Mouse (Mus musculus): ENCODE measurements around the gene Arhgef26. TPM values are rescaled to one million over a fixed set of nuclear protein-coding genes. Genes with fewer than 3 reads are reported as not detected.

The Arhgef26 gene
- total and polyA plus RNA-seq, 2 experiments from 2014 or later, result 1.9 to 7.5 TPM

DNA sequence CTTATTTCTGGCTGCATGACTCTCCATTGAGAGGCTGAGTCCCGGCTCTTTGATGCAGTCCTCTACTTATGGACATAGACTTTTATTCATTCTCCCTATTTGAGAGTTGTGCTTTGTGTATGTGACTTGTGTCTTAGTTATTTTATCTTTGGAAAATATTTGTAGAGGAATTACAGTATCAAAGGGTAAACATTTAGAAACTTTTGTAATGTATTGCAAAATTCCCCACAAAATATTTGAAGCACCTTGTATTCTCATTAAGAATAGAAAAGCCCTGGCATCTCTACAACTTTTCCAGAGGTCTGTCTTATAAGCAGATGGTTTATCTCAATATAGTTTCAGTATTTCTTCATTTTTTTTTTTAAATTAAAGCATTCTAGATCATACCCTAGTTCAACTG, 44.7 kb downstream of the Arhgef26 start:
- Histone ChIP-seq H3K36me3 (replicated peaks; ENCODE audit: control insufficient read depth, insufficient read depth, low read length) (no peaks in the 10 kb centered on the region), H3K9me3 (replicated peaks; ENCODE audit: control insufficient read depth, low read length) (no peaks in the 10 kb centered on the region), H3K9ac (replicated peaks; ENCODE audit: low read depth, low read length) (no peak overlapping the region), H3K4me2 (ENCODE audit: low read depth, low read length) (no peak overlapping the region), H3K4me3 (ENCODE audit: low read depth, low read length) (no peak overlapping the region), H3K27ac (ENCODE audit: low read depth) (no peak overlapping the region), H3K27me3 (ENCODE audit: control insufficient read depth, insufficient read depth, low read length) (no peaks in the 10 kb centered on the region), H3K4me1 (ENCODE audit: control insufficient read depth, insufficient read depth) (no peaks in the 10 kb centered on the region)
- TF ChIP-seq EP300 (IDR thresholded peaks at IDR 0.05; ENCODE audit: low read depth) (no peak), CTCF (IDR thresholded peaks at IDR 0.05; ENCODE audit: low read depth) (no peak)
- DNase-seq (ENCODE audit: low spot score) (no peak), ATAC-seq (ENCODE audit: insufficient read depth, low read depth) (no peak)
- whole genome bisulfite sequencing, result 79% methylated on average over 1 of the region's 1 CpGs

DNA sequence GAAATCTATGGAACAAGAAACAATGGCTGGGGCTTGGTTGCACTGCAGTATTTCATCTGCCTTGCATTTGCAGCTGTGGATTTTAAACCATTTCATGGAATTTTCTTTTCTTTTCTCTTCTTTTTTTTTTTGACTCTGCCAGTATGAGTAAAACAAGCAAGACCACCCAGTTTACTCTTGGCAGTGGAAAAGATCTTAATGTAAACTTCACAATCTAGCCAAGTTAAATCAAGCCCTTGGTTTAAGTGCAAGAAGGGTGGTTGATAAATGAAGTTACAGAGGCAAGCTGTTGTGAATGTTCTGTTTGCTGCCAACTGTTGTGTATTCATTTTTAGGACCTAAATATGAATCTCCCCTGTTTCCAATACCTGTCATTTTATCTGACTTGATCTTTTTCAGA, 54.5 kb downstream of the Arhgef26 start:
- Histone ChIP-seq H3K9ac (replicated peaks; ENCODE audit: low read depth, low read length) (no peak overlapping the region), H3K27ac (ENCODE audit: low read depth) (no peak overlapping the region), H3K4me1 (ENCODE audit: control insufficient read depth, insufficient read depth) (no peaks in the 10 kb centered on the region), H3K27me3 (ENCODE audit: control insufficient read depth, insufficient read depth, low read length) (no peaks in the 10 kb centered on the region), H3K4me3 (ENCODE audit: low read depth, low read length) (no peak overlapping the region), H3K36me3 (replicated peaks; ENCODE audit: control insufficient read depth, insufficient read depth, low read length) (no peaks in the 10 kb centered on the region), H3K9me3 (replicated peaks; ENCODE audit: control insufficient read depth, low read length) (no peaks in the 10 kb centered on the region), H3K4me2 (ENCODE audit: low read depth, low read length) (no peak overlapping the region)
- TF ChIP-seq EP300 (IDR thresholded peaks at IDR 0.05; ENCODE audit: low read depth) (no peak), CTCF (IDR thresholded peaks at IDR 0.05; ENCODE audit: low read depth) (no peak)
- ATAC-seq (ENCODE audit: insufficient read depth, low read depth) (no peak), DNase-seq (ENCODE audit: low spot score) (no peak)

DNA sequence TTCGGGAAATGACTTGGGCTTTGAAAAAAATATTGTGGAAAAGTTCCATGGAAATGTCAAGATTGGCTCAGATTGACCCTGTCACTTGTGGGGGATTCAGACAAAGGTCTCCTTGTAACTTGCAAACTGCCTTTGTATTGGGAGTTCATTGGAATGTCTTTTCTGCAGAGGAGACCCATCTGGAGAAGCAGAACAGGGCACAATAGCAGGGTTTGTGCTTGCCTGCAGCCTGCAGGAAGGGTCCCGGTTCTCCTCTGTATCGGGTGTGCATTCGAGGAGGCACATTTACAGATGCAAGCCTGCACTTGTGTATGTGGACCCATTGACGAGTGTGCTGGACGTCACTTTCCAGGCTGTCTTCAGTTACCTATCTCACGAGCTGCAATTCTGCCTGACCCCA, 56.1 kb downstream of the Arhgef26 start:
- H3K27me3 ChIP-seq (ENCODE audit: control insufficient read depth, insufficient read depth, low read length), result no peaks in the 10 kb centered on the region
- H3K9ac ChIP-seq (replicated peaks; ENCODE audit: low read depth, low read length), result no peak overlapping the region
- ATAC-seq (ENCODE audit: insufficient read depth, low read depth) (no peak), DNase-seq (ENCODE audit: low spot score) (no peak)
- H3K36me3 ChIP-seq (replicated peaks; ENCODE audit: control insufficient read depth, insufficient read depth, low read length), result no peaks in the 10 kb centered on the region
- no peak overlapping the region for H3K4me2 ChIP-seq (ENCODE audit: low read depth, low read length)
- H3K9me3 ChIP-seq (replicated peaks; ENCODE audit: control insufficient read depth, low read length), result no peaks in the 10 kb centered on the region
- WGBS, result 69% methylated on average over 7 of the region's 7 CpGs
- TF ChIP-seq EP300 (IDR thresholded peaks at IDR 0.05; ENCODE audit: low read depth), result no peak
- TF ChIP-seq CTCF (IDR thresholded peaks at IDR 0.05; ENCODE audit: low read depth), result no peak
- no peaks in the 10 kb centered on the region for H3K4me1 ChIP-seq (ENCODE audit: control insufficient read depth, insufficient read depth)
- H3K27ac ChIP-seq (ENCODE audit: low read depth), result no peak overlapping the region
- H3K4me3 ChIP-seq (ENCODE audit: low read depth, low read length), result no peak overlapping the region

DNA sequence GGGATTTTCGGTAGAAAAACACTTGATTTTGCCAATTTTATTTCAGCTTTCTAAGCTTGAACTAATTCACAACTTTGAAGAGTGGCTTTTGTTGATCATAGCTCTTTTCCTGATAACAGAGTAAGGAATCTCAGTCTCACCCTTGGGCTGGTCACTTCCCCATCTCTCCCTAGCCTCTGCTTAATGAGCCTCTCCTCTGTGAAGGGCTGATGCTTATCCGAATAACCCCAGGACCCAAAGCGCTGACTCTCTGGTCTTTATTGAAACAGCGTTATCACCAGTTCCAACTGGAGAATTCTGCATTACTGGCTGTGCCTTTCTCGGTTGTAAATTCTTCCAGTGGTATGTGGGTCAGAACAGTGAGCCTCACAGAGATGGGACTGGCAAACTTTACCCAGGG, 57.2 kb downstream of the Arhgef26 start:
- H3K4me1 ChIP-seq (ENCODE audit: control insufficient read depth, insufficient read depth), result no peaks in the 10 kb centered on the region
- ATAC-seq (ENCODE audit: insufficient read depth, low read depth) (no peak), DNase-seq (ENCODE audit: low spot score) (no peak)
- no peak for TF ChIP-seq EP300 (IDR thresholded peaks at IDR 0.05; ENCODE audit: low read depth)
- no peak for TF ChIP-seq CTCF (IDR thresholded peaks at IDR 0.05; ENCODE audit: low read depth)
- H3K27ac ChIP-seq (ENCODE audit: low read depth), result no peak overlapping the region
- H3K9me3 ChIP-seq (replicated peaks; ENCODE audit: control insufficient read depth, low read length), result no peaks in the 10 kb centered on the region
- no peaks in the 10 kb centered on the region for H3K27me3 ChIP-seq (ENCODE audit: control insufficient read depth, insufficient read depth, low read length)
- H3K9ac ChIP-seq (replicated peaks; ENCODE audit: low read depth, low read length), result no peak overlapping the region
- no peak overlapping the region for H3K4me3 ChIP-seq (ENCODE audit: low read depth, low read length)
- 40% methylated on average over 5 of the region's 5 CpGs for WGBS
- H3K4me2 ChIP-seq (ENCODE audit: low read depth, low read length), result no peak overlapping the region
- H3K36me3 ChIP-seq (replicated peaks; ENCODE audit: control insufficient read depth, insufficient read depth, low read length), result no peaks in the 10 kb centered on the region

GRCm38 (mm10) chr3:62396109-62396508, 58.0 kb downstream of the Arhgef26 start:
- Histone ChIP-seq H3K27ac (ENCODE audit: low read depth) (no peak overlapping the region), H3K4me2 (ENCODE audit: low read depth, low read length) (no peak overlapping the region), H3K4me1 (ENCODE audit: control insufficient read depth, insufficient read depth) (no peaks in the 10 kb centered on the region), H3K36me3 (replicated peaks; ENCODE audit: control insufficient read depth, insufficient read depth, low read length) (no peaks in the 10 kb centered on the region), H3K9me3 (replicated peaks; ENCODE audit: control insufficient read depth, low read length) (no peaks in the 10 kb centered on the region), H3K4me3 (ENCODE audit: low read depth, low read length) (no peak overlapping the region), H3K27me3 (ENCODE audit: control insufficient read depth, insufficient read depth, low read length) (no peaks in the 10 kb centered on the region), H3K9ac (replicated peaks; ENCODE audit: low read depth, low read length) (no peak overlapping the region)
- TF ChIP-seq EP300 (IDR thresholded peaks at IDR 0.05; ENCODE audit: low read depth) (no peak), CTCF (IDR thresholded peaks at IDR 0.05; ENCODE audit: low read depth) (no peak)
- 59% methylated on average over 5 of the region's 5 CpGs for WGBS
- ATAC-seq (ENCODE audit: insufficient read depth, low read depth) (no peak), DNase-seq (ENCODE audit: low spot score) (no peak)

DNA sequence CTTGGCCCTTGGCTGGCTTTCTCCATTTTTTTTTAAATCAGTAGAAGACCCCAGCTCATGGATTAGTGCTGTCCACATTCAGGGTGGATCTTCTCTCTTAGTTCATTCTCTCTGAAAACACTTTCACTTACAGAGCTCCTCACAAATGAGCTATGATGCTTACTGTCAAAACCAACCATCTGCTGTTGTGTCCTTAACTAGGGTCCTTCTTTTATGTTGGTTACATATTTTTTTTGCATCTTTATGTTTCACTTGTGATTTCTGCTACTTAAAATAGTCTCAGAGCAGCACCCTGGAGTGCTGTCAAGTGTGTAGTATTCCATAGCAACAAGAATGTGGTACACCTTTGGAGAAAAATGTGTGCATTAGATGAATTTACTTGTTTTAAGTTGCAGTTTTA, 60.0 kb downstream of the Arhgef26 start:
- H3K27me3 ChIP-seq (ENCODE audit: control insufficient read depth, insufficient read depth, low read length), result no peaks in the 10 kb centered on the region
- no peaks in the 10 kb centered on the region for H3K36me3 ChIP-seq (replicated peaks; ENCODE audit: control insufficient read depth, insufficient read depth, low read length)
- H3K9me3 ChIP-seq (replicated peaks; ENCODE audit: control insufficient read depth, low read length), result no peaks in the 10 kb centered on the region
- DNase-seq (ENCODE audit: low spot score) (no peak), ATAC-seq (ENCODE audit: insufficient read depth, low read depth) (no peak)
- H3K9ac ChIP-seq (replicated peaks; ENCODE audit: low read depth, low read length), result no peak overlapping the region
- no peaks in the 10 kb centered on the region for H3K4me1 ChIP-seq (ENCODE audit: control insufficient read depth, insufficient read depth)
- TF ChIP-seq EP300 (IDR thresholded peaks at IDR 0.05; ENCODE audit: low read depth), result no peak
- TF ChIP-seq CTCF (IDR thresholded peaks at IDR 0.05; ENCODE audit: low read depth), result no peak
- no peak overlapping the region for H3K27ac ChIP-seq (ENCODE audit: low read depth)
- no peak overlapping the region for H3K4me3 ChIP-seq (ENCODE audit: low read depth, low read length)
- H3K4me2 ChIP-seq (ENCODE audit: low read depth, low read length), result no peak overlapping the region
